ENCODE assay signal across 11 mouse cellular contexts in the genomic region with DNA sequence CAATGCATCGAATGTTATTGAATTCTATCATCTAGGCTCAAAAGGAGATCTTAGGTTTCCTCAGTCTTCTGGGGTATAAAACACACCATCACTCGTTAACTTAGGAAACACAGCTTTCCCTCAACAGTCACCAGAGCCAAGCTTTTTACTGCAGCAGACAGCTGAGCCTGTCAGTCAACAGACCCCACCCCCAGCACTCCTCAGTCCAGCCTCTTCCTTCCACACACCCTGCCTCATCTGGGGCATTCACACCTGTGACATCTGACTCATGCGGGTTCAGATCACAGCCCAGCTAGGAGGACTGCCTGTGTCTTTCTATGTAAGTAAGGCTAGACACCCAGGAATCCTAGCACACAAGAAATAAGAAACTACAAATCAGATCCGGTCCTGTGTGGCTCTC. TPM values are rescaled to one million over a fixed set of nuclear protein-coding genes. Genes with fewer than 3 reads are reported as not detected.
DNase-seq lines count a peak whose midpoint lies in the region; ATAC-seq and TF ChIP-seq lines count a peak whose summit lies in the region.
"Had no signal": no experiment of that assay in that cellular context is flagged by ENCODE, and none has a peak within 500 bp of the region (broad histone marks: within the 10 kb centered on the region; RNA-seq: fewer than 3 reads in every experiment).

No protein-coding gene starts in this region.

- no peak for TF ChIP-seq CTCF in C2C12 (IDR thresholded peaks at IDR 0.05; ENCODE audit: control insufficient read depth, insufficient read depth, insufficient read length)

- H3K9me3 ChIP-seq in intestine, embryonic 16.5 days (ENCODE audit: control insufficient read depth, low read length): no peaks in the 10 kb centered on the region
- no peaks in the 10 kb centered on the region for H3K9me3 ChIP-seq in forebrain, embryonic 12.5 days

- 57% methylated on average over 4 of the region's 4 CpGs for WGBS in intestine, embryonic 16.5 days
- 76% methylated on average over 4 of the region's 4 CpGs for WGBS in forebrain, embryonic 12.5 days

- H3K27me3 ChIP-seq in C2C12 (ENCODE audit: control insufficient read depth, insufficient read depth, insufficient read length): no peaks in the 10 kb centered on the region
- H3K27me3 ChIP-seq in intestine, embryonic 16.5 days (replicated peaks; ENCODE audit: control insufficient read depth, insufficient read depth, low read length): no peaks in the 10 kb centered on the region
- H3K27me3 ChIP-seq in forebrain, embryonic 12.5 days: no peaks in the 10 kb centered on the region

- H3K79me2 ChIP-seq in C2C12 (ENCODE audit: control insufficient read depth, insufficient read depth): peaks cover 92% of the 10 kb centered on the region

- H3K4me1 ChIP-seq in intestine, embryonic 16.5 days (ENCODE audit: control insufficient read depth, insufficient read depth, low read length): peaks cover 10% of the 10 kb centered on the region
- H3K4me1 ChIP-seq in forebrain, embryonic 12.5 days: 0 out of 2 replicates have a peak, but pooled peaks cover 4% of the 10 kb centered on the region

- peaks cover 51% of the 10 kb centered on the region for H3K79me3 ChIP-seq in C2C12 (ENCODE audit: low read depth)

- ATAC-seq in intestine, embryonic 16.5 days: peak; percentile 80
- ATAC-seq in cerebellum, adult (ENCODE audit: insufficient number of reproducible peaks, low FRiP score, low TSS enrichment): no peak
- no peak for ATAC-seq in forebrain, embryonic 12.5 days (ENCODE audit: low FRiP score)

- DNase-seq in 3T3-L1 (ENCODE audit: low read depth, low spot score): peak; percentile 33
- peak; percentile 48 for DNase-seq in naive thymus-derived CD4-positive, alpha-beta T cell, adult 2 months (ENCODE audit: low read depth)
- DNase-seq in right cerebral cortex, postnatal 14 days: no peak
- DNase-seq: heart, postnatal 4 days; lung, postnatal 14 days had no signal

- no peak overlapping the region for H3K9ac ChIP-seq in intestine, embryonic 16.5 days (ENCODE audit: low read depth, low read length)
- H3K9ac ChIP-seq in forebrain, embryonic 12.5 days: no peak overlapping the region

- no peak overlapping the region for H3ac ChIP-seq in C2C12 (ENCODE audit: control insufficient read depth, insufficient read length, low read depth)

- peak overlapping the region; percentile 29 for H3K27ac ChIP-seq in intestine, embryonic 16.5 days (ENCODE audit: low read length)
- no peak overlapping the region for H3K27ac ChIP-seq in forebrain, embryonic 12.5 days
- H3K27ac ChIP-seq: left cerebral cortex, adult 2 months had no signal

- H3K4me3 ChIP-seq in C2C12 (ENCODE audit: insufficient read depth, poor library complexity, severe bottlenecking): no peak overlapping the region
- H3K4me3 ChIP-seq in intestine, embryonic 16.5 days (ENCODE audit: low read length): no peak overlapping the region
- H3K4me3 ChIP-seq in forebrain, embryonic 12.5 days (replicated peaks): no peak overlapping the region
- H3K4me3 ChIP-seq: left cerebral cortex, adult 2 months had no signal

- H3K4me2 ChIP-seq in intestine, embryonic 16.5 days (ENCODE audit: low read depth, low read length): no peak overlapping the region
- no peak overlapping the region for H3K4me2 ChIP-seq in forebrain, embryonic 12.5 days

- peaks cover 15% of the 10 kb centered on the region for H3K36me3 ChIP-seq in C2C12 (ENCODE audit: control insufficient read depth, insufficient read depth)
- H3K36me3 ChIP-seq in intestine, embryonic 16.5 days (ENCODE audit: control insufficient read depth, insufficient read depth, low read length): peaks cover 5% of the 10 kb centered on the region; the same call in 1 of the 2 replicates
- H3K36me3 ChIP-seq in forebrain, embryonic 12.5 days (replicated peaks): peaks cover 24% of the 10 kb centered on the region

TF ChIP-seq in C2C12, 6 proteins besides CTCF, POLR2A, EP300 and RAD21:
- no peak for TF ChIP-seq USF1 (IDR thresholded peaks at IDR 0.05; ENCODE audit: low read depth)
- TF ChIP-seq MAX (IDR thresholded peaks at IDR 0.05): no peak
- TF ChIP-seq MYOD1 (IDR thresholded peaks at IDR 0.05; ENCODE audit: control insufficient read depth, insufficient read length, low read depth): peak; percentile 100
- no peak for TF ChIP-seq FOSL1 (IDR thresholded peaks at IDR 0.05; ENCODE audit: insufficient read depth, low read length, poor library complexity, severe bottlenecking)
- no peak for TF ChIP-seq CEBPB (IDR thresholded peaks at IDR 0.05; ENCODE audit: low read depth)
- no peak for TF ChIP-seq MYOG (IDR thresholded peaks at IDR 0.05; ENCODE audit: control insufficient read depth, extremely low read depth, insufficient read length)

RNA-seq across cellular contexts. Expression of a gene that starts 7.9 kb away (rescaled TPM):
- 0.02 TPM for polyA plus RNA-seq in C2C12 (2012; fragmentation: generic; extraction: Trizol)
- 0.11 and 0.18 TPM in 2 replicates for polyA plus RNA-seq in intestine, embryonic 16.5 days (2015; fragmentation: Nextera tagmentation; extraction: Ambion mirVana)
- 0.08 and 0.17 TPM in 2 replicates for polyA plus RNA-seq in forebrain, embryonic 12.5 days (2016; fragmentation: Nextera tagmentation; extraction: Ambion mirVana)

RNA-seq across cellular contexts. Expression of a gene that starts 10.9 kb away (rescaled TPM):
- polyA plus RNA-seq in C2C12 (2012; fragmentation: generic; extraction: Trizol): 34.3 TPM
- polyA plus RNA-seq in intestine, embryonic 16.5 days (2015; fragmentation: Nextera tagmentation; extraction: Ambion mirVana): 40.7 and 47.2 TPM in 2 replicates
- 25.6 and 26.0 TPM in 2 replicates for polyA plus RNA-seq in forebrain, embryonic 12.5 days (2016; fragmentation: Nextera tagmentation; extraction: Ambion mirVana)

RNA-seq across cellular contexts. Expression of a gene that starts 49.7 kb away (rescaled TPM):
- polyA plus RNA-seq in C2C12 (2012; fragmentation: generic; extraction: Trizol): not detected
- not detected in 2 replicates for polyA plus RNA-seq in intestine, embryonic 16.5 days (2015; fragmentation: Nextera tagmentation; extraction: Ambion mirVana)
- polyA plus RNA-seq in forebrain, embryonic 12.5 days (2016; fragmentation: Nextera tagmentation; extraction: Ambion mirVana): not detected in 2 replicates
- polyA plus RNA-seq: testis, adult 2 months had no signal

RNA-seq across cellular contexts. Expression of a gene that starts 54.8 kb away (rescaled TPM):
- 34.0 TPM for polyA plus RNA-seq in C2C12 (2012; fragmentation: generic; extraction: Trizol)
- polyA plus RNA-seq in intestine, embryonic 16.5 days (2015; fragmentation: Nextera tagmentation; extraction: Ambion mirVana): 31.3 and 33.7 TPM in 2 replicates
- polyA plus RNA-seq in forebrain, embryonic 12.5 days (2016; fragmentation: Nextera tagmentation; extraction: Ambion mirVana): 41.9 and 47.7 TPM in 2 replicates
